Mouse (Mus musculus): ENCODE results near the gene Nsmce1.

Nsmce1 gene

DNA sequence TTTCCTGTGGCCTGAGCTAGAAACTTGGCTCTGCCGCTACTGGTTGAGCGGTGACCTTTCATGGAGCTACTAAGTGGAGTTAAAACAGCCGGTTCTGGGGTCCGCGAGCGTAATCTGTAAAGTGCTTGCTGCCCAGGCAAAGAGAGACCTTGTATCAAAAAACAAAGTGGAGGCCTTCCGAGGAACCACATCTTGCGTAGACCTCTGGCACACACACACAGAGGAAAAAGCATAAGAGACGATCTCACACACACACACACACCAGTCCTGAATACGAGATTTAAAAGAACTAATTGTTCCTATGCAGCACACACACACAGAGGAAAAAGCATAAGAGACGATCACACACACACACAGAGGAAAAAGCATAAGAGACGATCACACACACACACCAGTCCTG, 364 bp upstream of the Nsmce1 start:
- no peak for DNase-seq (ENCODE audit: low spot score)

DNA sequence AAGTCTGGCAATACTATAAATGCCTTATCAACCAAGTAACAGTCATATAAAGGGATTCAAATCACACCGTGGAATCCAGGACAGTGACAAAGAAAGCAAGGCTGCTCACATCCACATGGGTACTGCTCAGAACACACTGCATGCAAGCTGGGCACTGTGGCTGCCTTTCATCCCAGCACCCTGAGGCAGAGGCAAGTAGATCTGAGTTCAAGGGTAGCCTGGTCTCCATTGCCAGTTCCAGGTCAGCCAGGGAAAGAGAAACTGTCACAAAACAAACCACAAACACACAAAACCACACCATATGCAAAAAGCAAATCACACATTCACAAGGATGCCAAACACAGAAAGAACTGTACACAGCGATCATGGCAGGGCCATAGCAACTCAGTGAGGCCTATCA, 1.8 kb downstream of the Nsmce1 start:
- DNase-seq (ENCODE audit: low spot score), result no peak

DNA sequence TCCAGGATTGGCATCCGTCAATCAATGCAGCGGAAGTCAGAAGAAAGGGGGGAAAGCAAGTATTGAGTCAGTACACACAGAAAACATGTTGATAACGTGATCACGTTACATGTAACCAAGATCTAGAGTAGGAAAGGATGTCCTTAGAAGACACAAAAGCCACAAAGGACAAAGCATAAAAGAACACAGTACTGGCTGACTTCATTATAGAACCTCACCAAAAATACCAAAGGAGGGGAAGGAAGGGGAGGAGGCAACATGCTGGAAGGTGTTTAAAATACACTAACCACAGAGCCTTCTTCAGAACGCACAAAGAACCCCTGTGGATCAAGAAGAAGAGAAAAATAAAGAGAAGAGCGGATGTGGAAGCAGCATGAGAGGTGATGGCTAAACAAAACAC, 2.7 kb downstream of the Nsmce1 start:
- DNase-seq (ENCODE audit: low spot score), result no peak

DNA sequence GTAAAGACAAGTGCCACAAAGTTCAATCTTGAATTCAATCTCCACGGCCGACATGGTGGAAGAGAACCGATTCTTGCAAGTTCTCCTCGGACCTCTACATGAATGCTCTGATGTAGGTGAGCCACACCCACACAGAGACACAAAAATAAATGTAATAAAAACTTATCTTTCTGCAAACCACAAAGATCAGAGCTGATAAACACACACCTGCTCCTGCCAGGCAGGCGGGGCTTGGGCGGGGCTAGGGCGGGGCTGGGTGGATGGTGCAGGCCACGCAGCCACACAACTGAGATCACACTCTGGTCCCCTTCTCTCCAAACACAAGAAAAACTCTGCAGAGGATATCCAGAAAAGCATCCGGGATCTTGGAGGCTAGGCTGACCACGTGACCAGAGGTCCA, 4.3 kb downstream of the Nsmce1 start:
- no peak for DNase-seq (ENCODE audit: low spot score)

DNA sequence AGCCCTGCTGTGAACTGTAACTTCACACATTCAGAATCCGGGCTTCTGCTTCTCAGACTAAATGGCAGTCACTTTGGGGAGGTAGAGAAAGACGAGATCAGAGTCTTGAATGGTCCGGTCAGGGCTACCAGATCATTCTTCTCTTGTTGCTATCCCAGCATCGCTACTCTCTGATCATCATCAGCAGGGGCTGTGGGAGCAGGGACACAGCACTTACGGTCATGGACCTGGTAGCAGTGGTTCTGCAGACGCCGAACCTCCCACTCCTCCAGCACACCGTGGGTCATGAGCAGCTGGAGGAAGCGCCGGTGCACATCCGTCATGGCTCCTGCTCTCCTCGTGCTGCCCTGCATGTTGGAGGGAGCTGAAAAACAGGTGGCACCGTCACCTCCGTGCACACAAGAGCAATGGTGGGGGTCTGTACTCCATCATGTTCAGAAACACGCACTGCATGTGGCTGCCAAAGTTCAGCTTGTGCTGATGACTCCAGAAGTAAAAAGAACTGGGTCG, 5.2 kb downstream of the Nsmce1 start:
- no peak for DNase-seq (ENCODE audit: low spot score)

DNA sequence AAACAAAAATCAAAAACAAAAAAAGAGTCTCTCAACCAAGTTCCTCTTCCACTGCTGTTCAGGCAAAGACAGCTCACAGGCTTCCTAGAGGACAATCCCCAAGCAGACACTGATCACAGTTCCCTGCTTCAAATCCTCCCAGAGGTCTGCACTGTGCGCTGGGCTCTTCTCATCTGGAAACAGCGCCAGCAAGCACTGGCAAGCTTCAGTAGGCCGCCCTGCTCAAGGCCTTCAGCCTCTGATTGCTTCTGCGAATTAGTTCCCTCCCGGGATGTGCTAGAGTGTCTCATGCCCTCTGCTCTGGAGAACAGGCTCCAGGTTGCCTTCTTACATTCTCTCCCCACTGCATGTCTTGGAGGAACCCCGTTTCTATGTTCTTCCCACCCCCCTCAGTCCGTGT, 6.6 kb downstream of the Nsmce1 start:
- DNase-seq (ENCODE audit: low spot score), result no peak

DNA sequence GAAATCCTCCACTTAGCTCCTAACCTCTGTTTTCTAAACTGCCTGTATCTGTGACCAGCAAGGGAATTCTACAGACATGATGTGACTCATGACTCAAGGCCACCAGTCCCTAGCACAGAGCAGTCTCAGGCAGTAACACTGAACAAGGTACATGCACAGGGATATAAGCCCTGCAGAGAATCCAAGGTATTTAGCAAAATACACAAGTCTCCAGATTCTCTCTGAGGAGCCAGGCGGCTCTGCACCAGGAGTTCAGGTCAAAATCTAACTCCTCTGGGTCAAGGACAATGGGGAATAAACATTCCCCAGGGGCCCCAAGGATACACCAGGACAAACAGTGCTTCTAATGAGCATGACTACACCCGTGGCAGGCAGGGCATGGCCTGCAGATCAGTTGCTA, 8.5 kb downstream of the Nsmce1 start:
- DNase-seq (ENCODE audit: low spot score), result no peak

DNA sequence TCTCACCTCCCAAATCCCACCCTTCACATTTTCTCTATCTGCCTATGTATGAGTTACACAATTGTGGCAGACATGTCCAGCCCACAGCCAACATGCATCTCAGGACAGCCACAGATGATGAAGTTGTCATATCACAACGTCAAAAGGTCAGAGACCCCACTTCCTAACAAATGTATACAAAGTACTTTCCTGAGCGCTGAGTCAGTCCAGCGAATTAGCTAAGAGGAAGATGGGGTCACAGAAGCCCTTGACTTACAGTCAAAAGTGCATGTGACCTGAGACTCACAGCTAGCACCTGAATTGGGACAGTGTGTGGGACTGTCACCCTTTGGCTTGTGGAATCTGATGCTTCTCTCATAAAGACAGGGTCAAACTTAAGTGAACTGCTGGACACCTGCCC, 9.1 kb downstream of the Nsmce1 start:
- DNase-seq (ENCODE audit: low spot score), result no peak

DNA sequence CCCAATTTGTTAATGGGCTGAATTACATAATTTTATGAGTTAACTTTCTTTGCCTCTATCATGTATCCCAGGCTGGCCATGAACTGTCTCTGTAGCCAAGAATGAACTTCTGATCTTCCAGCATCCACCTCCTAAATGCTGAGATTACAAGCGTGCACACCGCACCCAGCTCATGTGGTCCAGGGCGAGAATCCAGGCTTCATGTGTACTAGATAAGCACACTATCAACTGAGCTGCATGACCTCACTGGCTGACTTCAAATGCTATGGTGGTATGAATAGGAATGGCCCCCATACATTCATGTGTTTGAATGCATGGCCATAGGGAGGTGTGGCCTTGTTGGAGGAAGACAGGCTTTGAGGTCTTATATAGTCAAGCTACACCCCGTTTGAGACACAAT, 10.9 kb downstream of the Nsmce1 start:
- DNase-seq (ENCODE audit: low spot score), result no peak

DNA sequence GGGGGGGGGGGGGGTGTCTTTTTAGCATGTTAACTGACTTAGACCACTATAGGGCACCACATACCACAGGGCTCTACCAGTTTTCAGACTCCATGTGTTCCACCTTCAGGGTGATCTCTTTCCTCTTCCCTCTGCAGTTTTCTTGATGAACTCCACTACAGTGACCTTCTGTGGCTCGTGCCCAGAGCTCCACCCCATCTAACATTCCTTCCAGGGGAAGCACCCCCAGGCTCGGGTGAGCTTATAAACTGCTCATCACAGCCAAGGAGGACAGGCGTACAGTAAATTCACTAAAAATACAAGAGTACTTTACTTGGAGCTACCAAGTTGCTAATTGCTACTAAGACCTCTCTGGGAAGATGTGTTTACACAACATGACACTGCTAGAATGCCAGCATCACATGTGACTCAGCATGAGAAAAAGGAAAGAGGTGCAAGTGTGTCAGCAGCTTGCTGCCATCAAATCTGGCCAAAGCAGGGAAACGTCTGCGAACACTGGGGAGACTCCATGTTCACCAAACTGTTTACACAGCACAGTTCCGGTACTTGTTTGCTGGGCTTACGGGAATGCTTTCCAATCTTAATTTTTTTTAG, 12.9 kb downstream of the Nsmce1 start:
- no peak for DNase-seq (ENCODE audit: low spot score)

DNA sequence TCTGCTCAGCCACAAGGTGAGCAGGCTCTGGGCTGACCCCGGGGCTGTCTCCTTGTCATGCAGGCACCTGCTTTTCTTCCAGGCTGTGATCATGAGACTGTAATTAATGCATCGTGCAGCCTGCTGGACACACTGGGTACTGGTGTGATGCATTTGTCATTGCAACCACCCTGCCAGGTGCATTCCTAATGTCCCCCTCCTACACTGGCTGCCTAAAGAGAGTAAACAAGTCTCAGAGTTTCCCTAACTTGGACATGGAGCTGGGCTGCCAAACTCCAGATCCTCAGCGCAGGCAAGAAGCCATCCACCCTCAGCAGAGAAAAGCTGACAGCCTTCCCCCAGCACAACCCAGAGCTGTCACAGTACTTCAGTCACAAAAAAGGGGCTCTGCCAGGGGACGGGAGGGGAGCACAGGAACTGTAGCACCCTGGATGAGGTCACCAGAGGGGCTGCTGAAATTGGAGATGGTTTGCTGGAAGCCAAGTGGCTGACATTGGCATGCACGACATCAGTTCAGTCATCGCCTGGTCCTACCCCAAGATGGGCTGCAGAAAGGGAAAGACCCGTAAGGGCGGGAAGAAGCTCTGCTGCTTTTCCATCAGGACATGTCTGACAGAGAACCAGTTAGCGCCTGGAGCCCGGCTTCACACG, 15.7 kb downstream of the Nsmce1 start:
- DNase-seq (ENCODE audit: low spot score), result no peak

DNA sequence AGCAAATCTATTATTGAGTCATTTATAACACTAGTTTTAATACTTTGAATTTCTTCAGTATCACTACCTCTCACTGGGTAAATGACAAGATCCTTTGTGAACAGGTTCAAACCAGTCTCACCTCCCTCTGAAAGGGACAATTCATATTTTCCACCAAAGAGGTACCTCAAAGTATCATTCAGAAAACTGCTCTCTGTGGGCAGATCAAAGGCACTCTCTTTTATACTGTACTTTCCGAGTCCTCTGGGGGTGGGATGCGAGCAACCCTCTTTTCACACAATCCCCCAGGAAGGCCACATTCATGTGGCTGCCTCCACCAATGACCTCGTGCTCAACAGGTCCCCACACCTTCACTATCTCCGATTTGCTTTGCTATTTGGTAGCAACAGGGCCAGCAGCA, 16.9 kb downstream of the Nsmce1 start:
- no peak for DNase-seq (ENCODE audit: low spot score)

DNA sequence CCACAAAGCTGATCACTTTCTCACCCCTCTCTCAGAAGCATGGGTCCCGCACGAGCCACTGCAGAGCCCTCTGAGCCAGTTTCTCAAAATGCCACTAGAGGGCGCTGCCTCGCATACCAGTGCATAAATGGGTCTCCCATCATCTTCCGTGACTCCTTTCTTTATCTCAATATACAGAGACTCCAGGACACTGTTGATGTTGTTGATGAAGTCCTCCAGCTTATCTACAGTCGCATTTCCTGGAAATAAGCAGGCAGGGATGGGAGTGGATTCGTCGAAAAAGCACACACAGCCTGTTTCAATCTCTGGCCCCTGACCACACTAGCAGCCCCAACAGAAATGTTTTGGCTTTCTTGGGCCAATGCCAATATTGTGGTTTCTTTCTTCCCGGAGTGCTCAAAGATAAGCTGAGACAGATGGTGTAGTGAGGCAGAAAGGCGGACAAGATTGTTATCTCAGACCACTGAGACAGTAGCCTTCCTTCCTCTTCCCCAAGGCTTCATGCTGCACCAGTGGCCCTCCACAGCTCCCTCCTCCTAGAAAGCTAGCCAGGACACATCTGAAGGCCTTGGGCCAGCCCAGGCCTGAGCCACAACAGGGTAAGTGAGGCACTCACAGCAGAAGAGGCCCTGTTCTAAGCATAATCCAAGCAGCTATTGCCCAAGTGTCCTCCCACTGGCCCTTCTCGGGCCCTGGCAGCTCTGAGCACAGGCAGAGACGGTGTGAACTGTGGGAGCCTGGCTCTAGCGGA, 19.2 kb downstream of the Nsmce1 start:
- peak; percentile 72 for DNase-seq (ENCODE audit: low spot score)

DNA sequence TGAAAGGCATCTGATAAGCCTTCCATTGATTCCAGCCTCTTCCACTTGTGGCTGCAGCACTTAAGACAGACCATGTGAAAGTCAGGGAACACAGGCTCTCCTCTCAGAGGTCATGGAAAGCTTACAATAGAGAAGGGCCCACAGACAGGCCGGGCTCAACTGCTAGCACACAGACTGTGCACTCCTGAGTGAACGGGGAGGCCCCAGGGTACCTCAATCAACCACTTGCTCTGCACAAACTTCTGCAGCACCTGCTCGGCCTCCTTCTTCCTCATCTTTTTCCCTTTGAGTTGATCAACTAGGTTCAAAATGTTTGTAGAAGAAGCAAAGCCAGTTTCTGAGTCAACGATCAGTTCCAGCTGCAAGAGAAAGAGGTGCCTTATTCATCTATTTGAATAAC, 20.5 kb downstream of the Nsmce1 start:
- no peak for DNase-seq (ENCODE audit: low spot score)

DNA sequence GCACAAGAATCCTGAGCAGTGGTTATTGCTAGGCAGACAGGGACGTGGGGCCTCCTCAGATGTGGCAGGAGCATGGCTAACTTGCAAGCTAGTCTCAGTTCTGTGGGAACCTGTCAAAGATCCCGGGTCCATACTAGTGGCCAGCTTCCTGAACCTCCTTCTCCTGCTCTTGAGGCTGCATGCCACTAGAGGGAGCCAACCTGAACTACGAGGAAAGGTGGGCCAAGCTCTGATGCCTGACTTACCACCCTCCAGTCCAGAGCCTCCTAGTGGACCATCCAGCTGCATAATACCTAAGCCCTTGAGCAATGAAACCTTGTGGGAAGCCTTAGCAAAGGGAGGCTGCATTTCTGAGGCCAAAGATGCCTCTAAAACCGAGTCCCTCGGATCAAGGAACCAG, 21.5 kb downstream of the Nsmce1 start:
- DNase-seq (ENCODE audit: low spot score), result peak; percentile 53

DNA sequence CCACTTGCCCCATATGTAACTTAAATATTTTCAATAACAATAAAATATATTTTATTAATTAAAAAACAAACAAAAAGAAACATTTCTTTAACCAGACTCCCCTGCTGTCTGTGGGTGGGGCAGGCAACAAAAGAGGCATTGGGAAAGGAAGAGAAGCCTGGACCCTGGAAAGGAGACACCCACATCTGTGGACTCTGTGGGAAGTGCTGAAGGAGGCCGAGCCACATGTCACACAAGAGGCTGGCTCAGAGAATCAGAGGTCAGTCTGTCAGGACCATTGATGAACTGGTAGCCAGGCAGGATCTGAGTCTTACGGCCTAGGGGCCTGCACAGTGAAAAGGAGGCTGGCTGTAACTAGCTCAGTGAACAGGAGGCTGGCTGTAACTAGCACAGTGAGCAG, 29.2 kb downstream of the Nsmce1 start:
- no peak for DNase-seq (ENCODE audit: low spot score)

DNA sequence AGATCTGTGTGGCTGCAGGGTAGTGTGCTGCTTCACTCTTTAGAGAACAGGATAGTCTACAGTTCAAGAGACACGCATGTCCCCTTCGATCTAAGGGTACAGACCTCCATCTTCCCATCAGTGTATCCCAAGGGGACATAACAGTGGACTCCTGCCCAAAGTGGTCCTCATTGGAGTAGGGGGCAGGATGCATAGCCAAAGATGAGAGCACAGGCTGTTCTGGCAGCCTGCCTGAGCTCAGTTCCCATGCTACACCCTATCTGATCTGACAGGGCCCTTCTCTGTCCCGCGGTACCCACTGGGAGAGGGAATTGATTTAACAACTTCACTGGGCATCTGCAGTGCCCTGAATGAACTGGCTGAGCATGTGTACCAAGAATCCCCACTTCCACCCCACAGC, 37.7 kb downstream of the Nsmce1 start:
- no peak for DNase-seq (ENCODE audit: low spot score)

DNA sequence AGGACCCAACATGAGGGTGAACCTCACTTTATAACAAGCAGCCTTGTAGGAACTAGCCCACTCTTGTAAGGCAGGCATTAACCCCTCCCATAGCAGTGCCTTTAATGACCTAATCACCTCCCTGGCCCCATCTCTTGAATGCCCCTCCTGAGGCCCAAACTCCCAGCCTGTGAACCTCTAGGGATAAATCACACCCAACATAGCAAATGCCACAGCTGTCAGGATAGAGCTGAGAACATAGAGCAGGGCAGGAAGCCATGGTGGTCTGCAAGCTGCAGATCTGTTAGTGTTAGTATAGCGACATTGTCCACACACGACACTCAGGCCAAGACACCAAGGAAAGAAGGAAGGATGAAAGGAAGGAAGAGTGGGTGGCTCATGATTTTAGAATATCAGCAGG, 40.3 kb downstream of the Nsmce1 start:
- no peak for DNase-seq (ENCODE audit: low spot score)

DNA sequence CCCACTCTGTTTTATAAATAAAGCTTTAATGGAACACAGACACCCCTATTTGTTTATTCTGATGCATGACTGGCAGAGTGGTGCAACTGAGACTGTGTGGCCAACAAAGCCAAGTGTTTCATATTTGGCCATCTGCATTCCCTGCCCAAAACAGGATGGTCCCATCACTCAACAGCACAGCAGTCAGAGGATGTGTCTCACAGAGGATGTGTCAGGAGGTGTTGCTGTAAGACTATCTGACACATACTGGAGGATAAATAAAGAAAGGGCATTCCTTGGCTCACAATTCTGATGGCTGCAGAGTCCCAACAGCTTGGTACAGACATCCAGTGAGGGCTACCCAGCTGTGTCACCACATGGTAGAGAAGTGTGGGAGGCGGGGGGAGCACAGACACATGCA, 40.7 kb downstream of the Nsmce1 start:
- no peak for DNase-seq (ENCODE audit: low spot score)

DNA sequence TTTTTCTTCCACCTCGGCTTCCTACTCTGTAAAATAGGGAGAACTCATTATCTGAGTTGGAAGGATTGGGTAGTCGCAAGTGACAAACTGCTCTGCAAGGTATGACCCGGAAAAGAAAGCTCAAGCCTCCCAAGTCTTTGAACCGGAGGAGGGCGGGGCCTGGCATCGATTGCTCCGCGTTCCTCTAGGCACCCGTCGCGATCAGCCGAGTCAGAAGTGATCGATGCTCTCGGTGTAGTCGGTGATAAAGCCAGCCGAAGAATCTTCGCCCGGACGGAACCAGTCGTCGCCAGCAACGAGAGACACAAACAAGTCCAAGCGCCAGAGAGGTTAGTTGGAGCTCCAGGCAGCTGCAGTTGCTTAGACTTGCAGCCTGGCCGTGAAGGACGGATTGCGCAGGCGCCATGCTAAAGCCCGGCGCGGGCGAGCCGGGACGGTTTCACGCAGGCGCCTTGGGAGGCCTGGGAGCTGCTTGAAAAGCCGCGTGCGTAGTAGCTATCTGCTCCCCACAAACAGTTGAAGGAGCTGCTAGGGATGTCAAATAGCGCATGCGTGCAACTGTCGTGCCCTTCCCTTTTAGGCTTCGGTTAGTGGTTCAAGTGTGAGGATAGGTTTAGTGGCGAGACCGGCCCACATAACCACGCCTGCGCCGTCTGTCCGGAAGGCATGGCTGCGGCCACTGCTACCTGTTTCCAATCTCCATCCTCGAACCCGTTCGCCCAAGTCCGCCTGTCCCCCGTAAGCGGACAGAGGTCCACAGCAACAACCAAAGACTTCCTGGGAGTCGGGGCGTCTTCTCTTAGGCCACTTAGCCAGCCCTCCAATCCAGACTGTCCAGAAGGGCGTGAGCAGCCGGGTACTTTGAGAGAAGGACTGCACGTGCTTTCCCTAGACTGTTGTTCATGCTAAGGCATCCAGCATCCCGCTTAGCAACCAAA, 46.7 kb downstream of the Nsmce1 start, which contains the start of gene Kdm8:
Kdm8 (plus strand) TSS at position 213 of the 938 bp plus-strand sequence.
- peak; percentile 94 for DNase-seq (ENCODE audit: low spot score)

DNA sequence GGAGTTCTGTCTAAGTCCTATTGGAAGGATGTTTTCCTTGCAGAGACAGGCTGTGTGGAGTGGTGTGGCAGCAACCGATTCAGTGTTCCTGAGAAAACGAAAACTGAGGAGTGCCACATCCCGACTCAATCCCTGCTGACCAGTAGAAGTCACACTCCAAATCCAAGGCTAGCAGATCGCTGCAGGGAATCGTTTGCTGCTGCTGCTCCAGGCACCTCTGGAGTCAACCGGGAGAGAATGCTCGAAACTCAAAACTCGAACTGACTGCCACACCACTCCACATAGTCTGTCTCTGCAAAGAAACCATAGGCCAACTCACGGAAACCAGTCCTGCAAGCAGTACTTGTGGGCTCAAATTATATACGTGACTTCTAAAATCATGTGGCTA, 47.3 kb downstream of the Nsmce1 start:
- no peak for DNase-seq (ENCODE audit: low spot score)

DNA sequence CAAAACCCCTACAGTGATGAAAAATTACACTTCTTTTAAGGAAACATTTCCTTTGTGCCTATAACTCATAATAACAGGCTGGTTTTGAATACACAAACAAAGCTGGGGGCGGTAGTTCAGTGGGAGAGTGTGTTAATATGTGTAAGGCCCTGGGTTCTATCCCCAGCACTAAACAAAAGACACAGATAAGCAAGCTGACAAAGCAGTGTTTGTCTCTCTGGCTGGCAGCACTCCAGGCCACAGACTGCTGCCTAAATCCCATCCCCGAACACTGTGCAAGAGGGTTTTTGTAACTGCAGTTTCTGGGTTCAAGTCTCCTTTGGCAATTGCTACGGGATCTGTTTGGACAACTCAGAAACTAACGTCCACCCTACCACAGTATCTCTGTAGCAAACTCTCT, 49.1 kb downstream of the Nsmce1 start:
- DNase-seq (ENCODE audit: low spot score), result no peak
